Mouse (Mus musculus) embryonic facial prominence, embryonic 10.5 days (tissue): Measurements from ENCODE around the gene Acsf3. TPM values are rescaled to one million over a fixed set of nuclear protein-coding genes. Genes with fewer than 3 reads are reported as not detected.

Source experiments
- DNase-seq: peaks from one replicate; pipeline ENCODE4 v3.0.0-alpha.2; 2017; ENCODE audit warnings: low spot score
- H3K27ac ChIP-seq: fragments of 300-500 bp; sonication (generic); replicated peaks from 2 replicates; pipeline ENCODE4 v1.5.1; 2016; ENCODE audit warnings: mild to moderate bottlenecking
- H3K27me3 ChIP-seq: fragments of 300-500 bp; sonication (generic); replicated peaks from 2 replicates; pipeline ENCODE4 v1.6.1; 2016; ENCODE audit warnings: low read depth, mild to moderate bottlenecking; ENCODE audit not compliant: poor library complexity, severe bottlenecking
- H3K36me3 ChIP-seq: fragments of 300-500 bp; sonication (generic); replicated peaks from 2 replicates; pipeline ENCODE4 v1.6.1; 2016; ENCODE audit warnings: mild to moderate bottlenecking, moderate library complexity
- H3K4me1 ChIP-seq: fragments of 300-500 bp; sonication (generic); 2 replicates; pipeline ENCODE4 v1.6.1; 2016
- H3K4me3 ChIP-seq: fragments of 300-500 bp; sonication (generic); 2 replicates; pipeline ENCODE4 v1.5.1; 2016; ENCODE audit warnings: mild to moderate bottlenecking, moderate library complexity
- H3K9me3 ChIP-seq: fragments of 300-500 bp; sonication (generic); 2 replicates; pipeline ENCODE4 v1.6.1; 2016; ENCODE audit warnings: mild to moderate bottlenecking
- WGBS: fragments of 180-500 bp; shearing (Covaris S2); methylation state at CpG from one replicate; pipeline ENCODE4 v1.1.7; 2016; 5-methylcytosine and 5-hydroxymethylcytosine counted together
- polyA plus RNA-seq: library from polyadenylated mRNA; unstranded; fragments of >200 nt; fragmentation: Nextera tagmentation; extraction: Ambion mirVana; gene quantifications from 2 replicates; pipeline ENCODE4 v1.2.1, GENCODE M21; 2016

The Acsf3 gene
- polyA plus RNA-seq, 1 experiment from 2014 or later, result 16.4 TPM

DNA sequence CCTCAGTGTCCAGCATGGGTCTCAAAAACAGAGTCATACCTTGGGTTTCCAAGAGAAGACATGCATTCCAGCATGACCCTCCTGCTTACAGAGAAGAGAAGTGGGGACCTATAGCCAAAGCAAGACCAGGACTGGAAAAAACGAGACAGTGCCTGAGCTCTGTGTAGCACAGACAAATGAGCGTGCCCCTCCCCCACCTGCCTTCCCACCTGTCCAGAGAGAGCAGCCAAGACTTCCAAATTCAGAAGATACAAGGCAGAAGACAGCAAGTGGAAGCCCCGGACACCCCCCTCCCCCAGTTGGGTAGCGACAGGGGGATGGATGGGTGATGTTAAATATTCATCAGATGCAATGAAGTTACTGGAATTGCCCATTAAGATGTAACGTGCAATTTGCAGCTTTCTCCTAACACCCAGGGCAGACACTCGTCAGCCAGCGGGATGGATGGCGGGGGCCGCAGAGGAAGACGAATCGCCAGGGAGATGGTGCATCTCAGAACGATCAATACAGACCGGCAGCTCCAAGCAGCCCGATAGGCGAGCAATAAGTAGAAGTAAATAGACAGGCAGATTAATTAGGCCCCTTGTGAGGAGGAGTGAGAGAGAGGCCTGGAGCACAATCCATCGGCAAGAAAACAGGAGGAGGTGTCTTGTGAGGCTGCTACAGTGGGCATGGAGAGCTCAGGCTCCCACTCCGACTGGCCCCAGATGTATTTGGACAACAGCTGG lies 30.1 kb upstream of the Acsf3 start:
- peak; percentile 14 for DNase-seq
- Histone ChIP-seq H3K9me3 (no peaks in the 10 kb centered on the region), H3K4me1 (peaks cover 44% of the 10 kb centered on the region), H3K27ac (0 out of 2 replicates have a peak overlapping the region, but pooled peaks have one; percentile 5), H3K27me3 (peaks cover 88% of the 10 kb centered on the region), H3K4me3 (peak overlapping the region; percentile 25; the same call in 1 of the 2 replicates), H3K36me3 (no peaks in the 10 kb centered on the region)
- 27% methylated on average over 17 of the region's 17 CpGs for WGBS

- no peaks in the 10 kb centered on the region for H3K9me3 ChIP-seq
- peak overlapping the region; percentile 25; the same call in 1 of the 2 replicates for H3K4me3 ChIP-seq
- peaks cover 82% of the 10 kb centered on the region for H3K27me3 ChIP-seq
- DNase-seq, result peak; percentile 21
- H3K36me3 ChIP-seq, result no peaks in the 10 kb centered on the region
- 12% methylated on average over 16 of the region's 16 CpGs for WGBS
- 0 out of 2 replicates have a peak overlapping the region, but pooled peaks have one; percentile 5 for H3K27ac ChIP-seq
- H3K4me1 ChIP-seq, result peaks cover 44% of the 10 kb centered on the region
Observed at GRCm38 (mm10) chr8:122745750-122746275, 29.5 kb upstream of the Acsf3 start.

DNA sequence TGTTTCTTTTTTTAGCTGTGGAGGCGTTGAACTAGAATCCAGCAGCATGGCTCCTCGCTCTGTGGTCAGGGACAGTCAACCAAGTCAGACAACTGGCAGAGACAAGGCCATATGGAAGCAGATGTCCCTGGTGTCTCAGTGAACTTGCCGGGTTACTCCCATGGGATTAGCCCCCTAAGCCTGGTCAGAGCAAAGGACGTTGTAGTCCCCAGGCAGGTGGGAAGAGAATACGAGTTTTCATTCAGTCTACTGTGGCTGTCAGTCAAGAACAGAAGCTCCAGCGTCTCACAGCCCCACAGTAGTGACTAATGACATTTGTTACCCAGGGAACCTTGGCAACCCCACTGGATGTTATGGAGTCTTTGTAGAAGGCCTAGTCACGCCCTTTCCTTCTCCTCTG lies 28.8 kb upstream of the Acsf3 start:
- Histone ChIP-seq H3K9me3 (no peaks in the 10 kb centered on the region), H3K4me1 (peaks cover 44% of the 10 kb centered on the region), H3K36me3 (no peaks in the 10 kb centered on the region), H3K4me3 (peak overlapping the region; percentile 25; the same call in 1 of the 2 replicates), H3K27ac (0 out of 2 replicates have a peak overlapping the region, but pooled peaks have one; percentile 5), H3K27me3 (peaks cover 80% of the 10 kb centered on the region)
- 61% methylated on average over 7 of the region's 7 CpGs for WGBS
- DNase-seq, result no peak

- Histone ChIP-seq H3K4me1 (peaks cover 36% of the 10 kb centered on the region), H3K27me3 (peaks cover 71% of the 10 kb centered on the region), H3K27ac (no peak overlapping the region), H3K4me3 (no peak overlapping the region), H3K36me3 (no peaks in the 10 kb centered on the region), H3K9me3 (no peaks in the 10 kb centered on the region)
- DNase-seq, result no peak
- WGBS, result 95% methylated on average over 1 of the region's 1 CpGs
Observed at GRCm38 (mm10) chr8:122747825-122748224, 27.5 kb upstream of the Acsf3 start.

GRCm38 (mm10) chr8:122749333-122749958 lies 25.8 kb upstream of the Acsf3 start:
- H3K4me3 ChIP-seq, result no peak overlapping the region
- no peaks in the 10 kb centered on the region for H3K9me3 ChIP-seq
- peaks cover 59% of the 10 kb centered on the region for H3K27me3 ChIP-seq
- H3K27ac ChIP-seq, result no peak overlapping the region
- no peak for DNase-seq
- H3K36me3 ChIP-seq, result no peaks in the 10 kb centered on the region
- WGBS, result 62% methylated on average over 6 of the region's 6 CpGs
- H3K4me1 ChIP-seq, result peaks cover 34% of the 10 kb centered on the region

GRCm38 (mm10) chr8:122751342-122751741 lies 23.9 kb upstream of the Acsf3 start:
- Histone ChIP-seq H3K4me3 (no peak overlapping the region), H3K9me3 (no peaks in the 10 kb centered on the region), H3K4me1 (peaks cover 16% of the 10 kb centered on the region), H3K36me3 (no peaks in the 10 kb centered on the region), H3K27me3 (peaks cover 40% of the 10 kb centered on the region), H3K27ac (no peak overlapping the region)
- DNase-seq, result no peak
- 88% methylated on average over 5 of the region's 5 CpGs for WGBS

- no peaks in the 10 kb centered on the region for H3K36me3 ChIP-seq
- peaks cover 31% of the 10 kb centered on the region for H3K27me3 ChIP-seq
- DNase-seq, result no peak
- no peak overlapping the region for H3K27ac ChIP-seq
- WGBS, result 88% methylated on average over 29 of the region's 29 CpGs
- no peaks in the 10 kb centered on the region for H3K9me3 ChIP-seq
- peaks cover 9% of the 10 kb centered on the region for H3K4me1 ChIP-seq
- H3K4me3 ChIP-seq, result no peak overlapping the region
Observed at GRCm38 (mm10) chr8:122752111-122752721, 23.1 kb upstream of the Acsf3 start.

GRCm38 (mm10) chr8:122758597-122758996 lies 16.7 kb upstream of the Acsf3 start:
- Histone ChIP-seq H3K27ac (no peak overlapping the region), H3K36me3 (no peaks in the 10 kb centered on the region), H3K27me3 (no peaks in the 10 kb centered on the region; the same call in 1 of the 2 replicates), H3K4me1 (no peaks in the 10 kb centered on the region), H3K9me3 (no peaks in the 10 kb centered on the region), H3K4me3 (no peak overlapping the region)
- DNase-seq, result no peak

- WGBS, result 86% methylated on average over 7 of the region's 7 CpGs
- Histone ChIP-seq H3K36me3 (no peaks in the 10 kb centered on the region), H3K4me1 (no peaks in the 10 kb centered on the region), H3K27me3 (no peaks in the 10 kb centered on the region), H3K4me3 (no peak overlapping the region), H3K27ac (no peak overlapping the region), H3K9me3 (no peaks in the 10 kb centered on the region)
- no peak for DNase-seq
Observed at GRCm38 (mm10) chr8:122760116-122760515, 15.2 kb upstream of the Acsf3 start.

DNA sequence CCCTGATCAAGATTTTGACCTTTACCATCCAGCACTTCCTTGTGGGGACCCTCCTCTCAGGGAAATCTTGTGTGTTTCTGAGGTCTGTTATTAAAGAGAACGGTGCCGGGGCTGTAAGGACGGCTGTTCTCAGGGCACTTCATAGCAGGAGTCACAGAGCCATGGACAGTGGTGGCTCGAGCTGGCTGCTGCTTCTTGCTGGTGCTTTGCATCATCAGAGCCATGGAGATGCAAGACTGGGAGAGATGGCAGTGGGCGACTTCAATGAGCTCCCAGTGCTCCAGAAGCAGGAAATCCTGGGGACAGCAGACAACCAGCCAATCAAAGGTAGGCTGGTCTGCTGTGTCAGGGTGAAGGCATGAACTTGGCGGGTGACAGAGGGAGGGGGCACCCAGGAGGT lies 14.2 kb upstream of the Acsf3 start:
- 80% methylated on average over 6 of the region's 6 CpGs for WGBS
- no peaks in the 10 kb centered on the region for H3K36me3 ChIP-seq
- no peaks in the 10 kb centered on the region for H3K27me3 ChIP-seq
- no peak for DNase-seq
- no peak overlapping the region for H3K4me3 ChIP-seq
- no peak overlapping the region for H3K27ac ChIP-seq
- no peaks in the 10 kb centered on the region for H3K9me3 ChIP-seq
- no peaks in the 10 kb centered on the region for H3K4me1 ChIP-seq

DNA sequence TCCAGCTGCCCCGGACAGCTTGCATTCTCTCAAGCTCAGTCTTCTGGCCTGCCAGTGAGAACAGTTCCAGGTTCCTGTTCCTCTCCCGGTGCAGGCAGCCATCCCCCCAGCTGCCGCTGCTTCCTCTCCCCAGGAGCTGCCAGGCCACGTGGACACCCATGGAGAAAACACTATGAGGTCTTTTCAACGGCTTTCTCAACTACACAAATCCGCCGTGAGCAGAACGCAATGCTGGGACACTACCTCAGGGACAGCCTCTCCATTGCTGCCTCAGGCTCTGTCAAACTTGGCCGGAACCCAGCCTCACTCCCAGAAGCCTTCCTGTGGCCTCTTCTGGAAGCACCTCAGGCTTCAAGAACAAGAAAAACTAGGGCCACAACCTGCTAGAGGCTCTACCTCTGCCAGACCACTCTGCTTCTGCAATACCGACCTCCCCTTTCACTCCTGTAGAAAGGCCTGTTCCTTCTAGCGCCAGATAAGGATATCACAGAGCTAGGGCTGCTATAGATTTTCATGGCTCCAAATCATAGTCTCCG lies 12.5 kb upstream of the Acsf3 start:
- Histone ChIP-seq H3K4me3 (no peak overlapping the region), H3K4me1 (peaks cover 8% of the 10 kb centered on the region), H3K9me3 (no peaks in the 10 kb centered on the region), H3K36me3 (no peaks in the 10 kb centered on the region), H3K27me3 (no peaks in the 10 kb centered on the region), H3K27ac (no peak overlapping the region)
- DNase-seq, result no peak
- WGBS, result 52% methylated on average over 12 of the region's 12 CpGs

- 87% methylated on average over 14 of the region's 14 CpGs for WGBS
- Histone ChIP-seq H3K4me1 (peaks cover 8% of the 10 kb centered on the region), H3K36me3 (no peaks in the 10 kb centered on the region), H3K27ac (no peak overlapping the region), H3K4me3 (no peak overlapping the region), H3K27me3 (no peaks in the 10 kb centered on the region), H3K9me3 (no peaks in the 10 kb centered on the region)
- no peak for DNase-seq
Observed at GRCm38 (mm10) chr8:122763267-122763738, 12.0 kb upstream of the Acsf3 start.
